Mouse (Mus musculus) midbrain, embryonic 13.5 days (tissue): ENCODE measurements around the gene Zfp12. TPM values are rescaled to one million over a fixed set of nuclear protein-coding genes. Genes with fewer than 3 reads are reported as not detected.

Experiments used
- ATAC-seq: fragments of 200-750 bp; cut with Nextera tagmentation; 2 replicates; pipeline ENCODE4 v1.8.0; 2017; ENCODE audit warnings: mild to moderate bottlenecking, moderate TSS enrichment, moderate library complexity
- H3K27ac ChIP-seq: fragments of 300-500 bp; sonication (generic); 2 replicates; pipeline ENCODE4 v1.5.1; 2015; ENCODE audit warnings: inconsistent platforms, mild to moderate bottlenecking, moderate library complexity
- H3K27me3 ChIP-seq: fragments of 300-500 bp; sonication (generic); 2 replicates; pipeline ENCODE4 v1.6.1; 2015; ENCODE audit warnings: mild to moderate bottlenecking, inconsistent platforms
- H3K36me3 ChIP-seq: fragments of 300-500 bp; sonication (generic); 2 replicates; pipeline ENCODE4 v1.6.1; 2015; ENCODE audit warnings: mild to moderate bottlenecking, inconsistent platforms
- H3K4me1 ChIP-seq: fragments of 300-500 bp; sonication (generic); replicated peaks from 2 replicates; pipeline ENCODE4 v1.6.1; 2015; ENCODE audit warnings: inconsistent platforms
- H3K4me2 ChIP-seq: fragments of 300-500 bp; sonication (generic); replicated peaks from 2 replicates; pipeline ENCODE4 v1.6.1; 2015; ENCODE audit warnings: moderate library complexity, mild to moderate bottlenecking, inconsistent platforms
- H3K4me3 ChIP-seq: fragments of 300-500 bp; sonication (generic); replicated peaks from 2 replicates; pipeline ENCODE4 v1.5.1; 2015; ENCODE audit warnings: mild to moderate bottlenecking, inconsistent platforms
- H3K9ac ChIP-seq: fragments of 300-500 bp; sonication (generic); replicated peaks from 2 replicates; pipeline ENCODE4 v1.6.1; 2015; ENCODE audit warnings: mild to moderate bottlenecking, inconsistent platforms
- H3K9me3 ChIP-seq: fragments of 300-500 bp; sonication (generic); 2 replicates; pipeline ENCODE4 v1.6.1; 2016; ENCODE audit warnings: mild to moderate bottlenecking, inconsistent platforms
- WGBS: fragments of 180-500 bp; shearing (Covaris S2); methylation state at CpG from one replicate; pipeline ENCODE4 v1.1.7; 2015; 5-methylcytosine and 5-hydroxymethylcytosine counted together
- polyA plus RNA-seq: library from polyadenylated mRNA; unstranded; fragments of >200 nt; fragmentation: Nextera tagmentation; extraction: Ambion mirVana; gene quantifications from 2 replicates; pipeline ENCODE4 v1.2.1, GENCODE M21; 2015

Gene Zfp12
- polyA plus RNA-seq, 1 experiment from 2014 or later: 25.1 TPM

DNA sequence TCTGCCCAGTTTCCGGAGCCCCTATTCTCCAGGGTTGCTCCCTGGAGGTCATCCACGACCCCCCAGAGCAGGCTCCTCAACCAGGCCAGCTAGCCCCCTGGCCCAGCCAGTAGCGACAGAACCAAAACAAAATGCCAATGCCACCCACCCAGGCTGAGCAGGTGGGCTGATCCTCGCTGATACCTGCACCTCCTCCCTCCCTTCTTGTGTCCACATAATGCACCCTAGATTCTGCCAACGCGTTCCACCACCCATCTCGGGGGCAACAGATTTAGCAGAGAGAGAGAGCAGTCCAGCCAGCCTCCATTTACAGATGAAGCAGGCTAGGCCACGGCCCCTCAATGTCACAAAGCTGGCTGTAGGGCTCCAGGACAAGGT, 34.0 kb downstream of the Zfp12 start:
- peak overlapping the region; percentile 97 for H3K9ac ChIP-seq
- 26% methylated on average over 8 of the region's 8 CpGs for WGBS

DNA sequence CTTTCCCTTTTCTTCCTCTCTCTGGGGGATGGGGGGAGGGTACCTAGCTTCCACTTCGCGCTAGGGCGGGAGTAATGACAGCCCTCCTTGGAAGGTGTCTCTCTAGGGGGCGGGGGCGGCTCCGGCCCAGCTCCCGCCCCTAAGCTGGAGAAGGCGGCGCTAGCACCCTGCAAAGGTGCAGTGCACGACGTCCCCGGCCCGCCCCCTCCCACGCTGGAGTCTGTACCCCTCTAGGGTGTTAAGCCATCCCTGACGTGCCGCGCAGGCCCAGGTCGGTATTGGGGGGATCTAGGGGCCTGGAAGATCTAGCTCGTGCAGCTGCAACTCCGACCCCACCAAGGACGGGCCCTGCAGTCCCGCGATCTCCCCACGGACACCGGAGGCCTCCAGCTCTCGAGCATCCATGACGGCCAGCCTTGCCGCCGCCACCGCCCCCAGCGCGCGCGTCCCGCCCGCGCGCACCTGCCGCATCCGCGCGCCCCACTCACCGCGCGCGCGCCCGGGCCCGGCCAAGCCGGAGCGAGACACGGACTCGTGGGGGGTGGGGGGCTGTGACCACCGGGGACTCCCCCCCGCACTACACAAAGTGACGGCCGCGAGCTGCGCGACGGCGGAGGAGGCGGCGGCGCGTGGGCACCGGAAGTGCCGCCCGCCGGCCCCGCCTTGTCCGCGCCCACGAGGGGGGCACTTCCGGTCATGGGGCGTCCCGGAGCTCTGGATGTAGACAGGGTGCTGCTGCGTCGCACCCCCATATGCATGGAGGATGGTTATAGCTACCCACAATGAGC, 34.6 kb downstream of the Zfp12 start, which contains the start of gene Zfp316:
TSS of gene Zfp316 (minus strand) at position 660 of the 788 bp plus-strand sequence.
- H3K36me3 ChIP-seq: peaks cover 3% of the 10 kb centered on the region
- H3K4me1 ChIP-seq: peaks cover 34% of the 10 kb centered on the region
- H3K9me3 ChIP-seq: no peaks in the 10 kb centered on the region
- peak within 1 kb of the TSS; percentile 85 for H3K27ac ChIP-seq
- H3K4me3 ChIP-seq: peak within 1 kb of the TSS; percentile 89
- ATAC-seq: peak; percentile 90
- 0 out of 2 replicates have a peak, but pooled peaks cover 3% of the 10 kb centered on the region for H3K27me3 ChIP-seq
- H3K4me2 ChIP-seq: peak within 1 kb of the TSS; percentile 72
- WGBS: under 1% methylated on average over 51 of the region's 79 CpGs
- H3K9ac ChIP-seq: peak within 1 kb of the TSS; percentile 97

More for the DNA sequence above, 34.0 kb downstream of the Zfp12 start:
- Histone ChIP-seq H3K27me3 (no peaks in the 10 kb centered on the region), H3K27ac (peak overlapping the region; percentile 85), H3K36me3 (peaks cover 9% of the 10 kb centered on the region), H3K9me3 (no peaks in the 10 kb centered on the region), H3K4me2 (peak overlapping the region; percentile 72), H3K4me3 (peak overlapping the region; percentile 89), H3K4me1 (peaks cover 34% of the 10 kb centered on the region)
- peak; percentile 28 for ATAC-seq

GRCm38 (mm10) chr5:143270151-143270519, 35.2 kb downstream of the Zfp12 start:
- Histone ChIP-seq H3K4me3 (peak overlapping the region; percentile 89), H3K4me2 (peak overlapping the region; percentile 72), H3K27ac (peak overlapping the region; percentile 85), H3K9me3 (no peaks in the 10 kb centered on the region), H3K9ac (peak overlapping the region; percentile 97), H3K36me3 (no peaks in the 10 kb centered on the region), H3K4me1 (peaks cover 34% of the 10 kb centered on the region), H3K27me3 (0 out of 2 replicates have a peak, but pooled peaks cover 6% of the 10 kb centered on the region)
- WGBS: 3% methylated on average over 12 of the region's 12 CpGs
- no peak; the same call in 1 of the 2 replicates for ATAC-seq

GRCm38 (mm10) chr5:143271642-143272041, 36.7 kb downstream of the Zfp12 start:
- no peaks in the 10 kb centered on the region for H3K9me3 ChIP-seq
- no peak for ATAC-seq

GRCm38 (mm10) chr5:143272108-143272507, 37.1 kb downstream of the Zfp12 start:
- Histone ChIP-seq H3K27me3 (peaks cover 9% of the 10 kb centered on the region; the same call in 1 of the 2 replicates), H3K4me3 (no peak overlapping the region), H3K9ac (no peak overlapping the region), H3K36me3 (no peaks in the 10 kb centered on the region), H3K9me3 (no peaks in the 10 kb centered on the region), H3K4me1 (peaks cover 28% of the 10 kb centered on the region), H3K27ac (no peak overlapping the region), H3K4me2 (no peak overlapping the region)
- WGBS: 84% methylated on average over 3 of the region's 3 CpGs
- ATAC-seq: no peak

More at GRCm38 (mm10) chr5:143271642-143272041, 36.7 kb downstream of the Zfp12 start:
- H3K4me3 ChIP-seq: no peak overlapping the region
- peaks cover 32% of the 10 kb centered on the region for H3K4me1 ChIP-seq
- H3K4me2 ChIP-seq: no peak overlapping the region
- H3K27ac ChIP-seq: no peak overlapping the region
- WGBS: 93% methylated on average over 6 of the region's 6 CpGs
- no peaks in the 10 kb centered on the region for H3K36me3 ChIP-seq
- peaks cover 9% of the 10 kb centered on the region; the same call in 1 of the 2 replicates for H3K27me3 ChIP-seq
- H3K9ac ChIP-seq: no peak overlapping the region

DNA sequence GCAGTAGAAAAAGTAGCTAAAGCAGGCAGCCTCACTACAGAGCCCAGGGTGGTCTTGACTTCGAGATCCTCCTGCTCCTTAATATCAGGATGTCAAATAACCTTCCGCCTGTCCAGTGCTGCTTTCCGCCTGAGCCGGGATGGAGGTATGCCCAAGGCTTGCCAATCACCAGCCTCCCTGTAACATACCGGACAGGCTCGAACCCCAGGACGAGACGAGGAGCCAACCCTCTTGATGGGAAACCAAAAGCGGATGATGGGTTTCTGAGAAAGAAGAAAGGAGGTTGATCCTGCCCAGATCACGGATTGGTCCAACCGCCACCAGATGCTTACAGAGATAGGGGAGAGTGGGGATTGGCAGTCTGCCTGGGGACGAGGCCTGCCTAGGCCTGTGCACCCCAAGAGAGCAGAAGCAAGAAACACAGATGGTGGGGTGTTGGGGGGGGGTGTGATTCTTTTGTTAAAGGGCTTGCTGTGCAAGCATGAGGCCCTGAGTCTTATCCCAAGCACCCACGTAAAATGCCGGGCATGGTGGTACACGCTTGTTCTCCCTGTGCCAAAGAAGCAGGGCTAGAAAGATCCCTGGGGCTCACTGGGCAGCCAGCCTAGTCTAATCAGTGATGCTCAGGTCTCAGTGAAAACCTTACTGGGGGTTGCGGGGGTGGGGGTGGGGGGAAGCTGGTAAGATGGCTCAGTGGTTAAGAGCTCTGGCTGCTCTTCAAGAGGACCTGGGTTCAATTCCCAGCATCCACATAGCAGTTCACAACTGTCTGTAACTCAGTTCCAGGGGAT, 37.8 kb downstream of the Zfp12 start:
- Histone ChIP-seq H3K4me3 (no peak overlapping the region), H3K9me3 (no peaks in the 10 kb centered on the region), H3K4me2 (no peak overlapping the region), H3K9ac (no peak overlapping the region), H3K36me3 (no peaks in the 10 kb centered on the region), H3K27me3 (peaks cover 9% of the 10 kb centered on the region; the same call in 1 of the 2 replicates), H3K27ac (no peak overlapping the region), H3K4me1 (peaks cover 24% of the 10 kb centered on the region)
- no peak for ATAC-seq
- 90% methylated on average over 16 of the region's 16 CpGs for WGBS

DNA sequence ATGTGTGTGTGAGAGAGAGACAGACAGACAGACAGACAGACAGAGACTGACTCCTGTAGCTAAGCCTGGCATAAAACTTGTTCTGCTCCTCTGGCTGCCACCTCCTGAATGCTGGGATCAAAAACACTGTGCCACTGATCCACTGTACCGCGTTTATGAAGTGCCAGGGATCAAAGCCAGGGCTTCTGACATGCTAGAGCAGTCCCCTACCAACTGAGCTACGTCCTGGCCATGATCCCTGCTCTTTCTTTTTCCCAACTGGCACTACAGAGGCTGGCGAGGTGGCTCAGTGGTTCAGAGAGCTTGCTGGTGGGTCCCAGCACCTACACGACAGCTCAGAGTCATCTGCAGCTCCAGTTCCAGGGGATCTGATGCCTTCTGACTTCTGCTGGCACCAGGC, 40.8 kb downstream of the Zfp12 start:
- no peak overlapping the region for H3K4me3 ChIP-seq
- peaks cover 14% of the 10 kb centered on the region for H3K27me3 ChIP-seq
- ATAC-seq: no peak
- H3K9me3 ChIP-seq: no peaks in the 10 kb centered on the region
- H3K36me3 ChIP-seq: no peaks in the 10 kb centered on the region
- H3K4me1 ChIP-seq: peaks cover 5% of the 10 kb centered on the region
- H3K4me2 ChIP-seq: no peak overlapping the region
- no peak overlapping the region for H3K9ac ChIP-seq
- no peak overlapping the region for H3K27ac ChIP-seq
- 61% methylated on average over 5 of the region's 5 CpGs for WGBS

GRCm38 (mm10) chr5:143279247-143279646, 44.3 kb downstream of the Zfp12 start:
- Histone ChIP-seq H3K9ac (no peak overlapping the region), H3K4me2 (no peak overlapping the region), H3K27ac (no peak overlapping the region), H3K4me3 (no peak overlapping the region), H3K9me3 (no peaks in the 10 kb centered on the region), H3K36me3 (no peaks in the 10 kb centered on the region), H3K27me3 (peaks cover 16% of the 10 kb centered on the region), H3K4me1 (no peaks in the 10 kb centered on the region)
- WGBS: 32% methylated on average over 10 of the region's 10 CpGs
- no peak for ATAC-seq

DNA sequence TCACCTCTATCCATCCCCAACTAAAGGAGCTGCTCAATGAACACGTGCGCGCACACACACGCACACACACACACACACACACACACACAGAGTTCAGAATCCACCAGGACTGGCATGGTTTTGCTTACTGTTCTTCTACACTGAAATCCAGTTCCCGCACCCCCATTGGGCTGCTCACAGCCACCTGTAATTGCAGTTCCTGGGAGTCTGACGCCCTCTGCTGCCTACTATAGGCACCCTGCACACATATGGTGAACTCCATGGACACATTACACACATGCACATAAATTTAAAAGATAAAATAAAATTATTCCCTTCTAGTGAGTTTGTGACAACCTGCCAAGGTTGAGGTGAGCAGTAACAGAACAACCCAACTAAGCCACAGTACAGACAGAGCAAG, 49.8 kb downstream of the Zfp12 start:
- Histone ChIP-seq H3K4me2 (no peak overlapping the region), H3K4me3 (no peak overlapping the region), H3K9ac (no peak overlapping the region), H3K36me3 (no peaks in the 10 kb centered on the region; the same call in 1 of the 2 replicates), H3K27me3 (peaks cover 51% of the 10 kb centered on the region), H3K4me1 (peaks cover 12% of the 10 kb centered on the region), H3K9me3 (no peaks in the 10 kb centered on the region), H3K27ac (no peak overlapping the region)
- no peak for ATAC-seq
- WGBS: 42% methylated on average over 6 of the region's 6 CpGs

GRCm38 (mm10) chr5:143287774-143288328, 52.9 kb downstream of the Zfp12 start:
- peak; percentile 55; the same call in 1 of the 2 replicates for ATAC-seq
- peaks cover 75% of the 10 kb centered on the region for H3K27me3 ChIP-seq
- H3K36me3 ChIP-seq: no peaks in the 10 kb centered on the region; the same call in 1 of the 2 replicates
- under 1% methylated on average over 48 of the region's 48 CpGs for WGBS
- no peak overlapping the region for H3K27ac ChIP-seq
- peak overlapping the region; percentile 50 for H3K4me2 ChIP-seq
- H3K4me1 ChIP-seq: peaks cover 12% of the 10 kb centered on the region
- peak overlapping the region; percentile 27 for H3K4me3 ChIP-seq
- H3K9me3 ChIP-seq: no peaks in the 10 kb centered on the region
- H3K9ac ChIP-seq: peak overlapping the region; percentile 51

DNA sequence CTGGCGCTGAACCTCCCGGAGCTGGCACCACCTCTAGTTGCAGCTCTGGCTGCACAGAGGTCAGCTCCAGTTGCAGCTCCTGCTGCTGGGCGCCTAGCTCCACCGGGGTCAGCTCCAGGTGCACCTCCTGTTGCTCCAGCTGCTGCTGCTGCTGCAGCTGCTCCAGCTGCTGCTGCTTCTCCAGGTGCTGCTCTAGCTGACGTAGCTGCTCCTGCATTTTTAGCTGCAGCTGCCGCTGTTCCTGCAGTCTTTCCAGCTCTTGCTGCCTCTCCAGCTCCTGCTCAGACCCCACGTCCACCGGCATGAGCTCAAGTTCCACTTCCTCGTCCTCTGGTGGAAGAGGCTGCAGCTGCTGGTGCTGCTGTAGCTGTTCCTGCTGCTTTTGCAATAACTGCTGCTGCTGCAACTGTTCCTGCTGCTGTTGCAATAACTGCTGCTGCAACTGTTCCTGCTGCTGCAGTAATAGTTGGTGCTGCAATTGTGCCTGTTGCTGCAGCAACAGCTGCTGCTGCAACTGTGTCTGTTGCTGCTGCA, 53.5 kb downstream of the Zfp12 start:
- 12% methylated on average over 9 of the region's 9 CpGs for WGBS
- Histone ChIP-seq H3K36me3 (no peaks in the 10 kb centered on the region; the same call in 1 of the 2 replicates), H3K27ac (no peak overlapping the region), H3K4me3 (peak overlapping the region; percentile 27), H3K9me3 (no peaks in the 10 kb centered on the region), H3K4me1 (peaks cover 18% of the 10 kb centered on the region), H3K4me2 (peak overlapping the region; percentile 50), H3K9ac (peak overlapping the region; percentile 51; the same call in 1 of the 2 replicates), H3K27me3 (peaks cover 80% of the 10 kb centered on the region)
- no peak for ATAC-seq
